Mouse (Mus musculus): Measurements from ENCODE around the gene Itgal. TPM values are rescaled to one million over a fixed set of nuclear protein-coding genes. Genes with fewer than 3 reads are reported as not detected.

Itgal gene
- polyA plus RNA-seq, 1 experiment from 2014 or later: 0.82 TPM

DNA sequence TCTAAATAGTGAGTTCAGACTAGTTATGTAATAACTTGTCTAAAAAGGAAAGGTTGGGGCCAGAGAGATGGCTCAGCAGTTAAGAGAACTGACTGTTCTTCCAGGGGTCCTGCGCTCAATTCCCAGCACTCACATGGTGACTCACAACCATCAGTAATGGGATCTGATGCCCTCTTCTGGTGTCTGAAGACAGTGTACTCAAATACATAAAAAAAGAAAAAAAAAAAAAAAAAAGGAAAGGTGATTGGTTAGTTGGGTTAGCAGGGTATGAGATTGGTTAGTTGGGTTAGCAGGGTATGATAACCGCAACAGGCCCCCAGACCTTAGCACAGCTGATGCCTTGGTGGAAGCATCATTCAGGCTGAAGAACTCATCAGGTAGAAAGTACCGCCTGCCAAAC, 32.5 kb upstream of the Itgal start:
- no peak overlapping the region for H3K4me3 ChIP-seq
- 91% methylated on average over 3 of the region's 3 CpGs for WGBS
- H3K9me3 ChIP-seq: peaks cover 3% of the 10 kb centered on the region; the same call in 1 of the 2 replicates

DNA sequence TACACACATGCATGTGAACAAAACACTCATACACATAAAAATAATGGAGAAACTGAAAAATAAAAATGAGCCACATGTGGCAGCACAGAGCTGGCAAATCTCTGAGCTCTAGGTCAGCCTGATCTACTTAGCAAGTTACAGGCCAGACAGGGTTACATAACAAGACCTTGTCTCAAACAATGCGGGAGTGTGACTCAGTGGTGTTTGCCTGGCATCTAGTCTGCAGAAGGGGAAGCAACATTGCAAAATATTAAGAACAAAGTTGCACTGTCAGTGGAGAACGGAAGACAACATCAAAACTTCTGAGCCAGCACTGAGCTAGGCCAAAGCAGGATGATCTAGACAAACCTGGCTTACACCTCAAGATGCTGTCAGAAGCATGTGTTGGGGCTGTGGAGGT, 25.8 kb upstream of the Itgal start:
- WGBS: 94% methylated on average over 2 of the region's 2 CpGs
- no peak overlapping the region for H3K4me3 ChIP-seq
- H3K27ac ChIP-seq (replicated peaks): no peak overlapping the region
- DNase-seq (ENCODE audit: low spot score): no peak
- peaks cover 14% of the 10 kb centered on the region; the same call in 1 of the 2 replicates for H3K9me3 ChIP-seq
- peaks cover 20% of the 10 kb centered on the region for H3K4me1 ChIP-seq
- no peaks in the 10 kb centered on the region for H3K27me3 ChIP-seq (replicated peaks; ENCODE audit: low read depth, poor library complexity, severe bottlenecking)
- H3K36me3 ChIP-seq (replicated peaks): peaks cover 49% of the 10 kb centered on the region

More for the DNA sequence above, 32.5 kb upstream of the Itgal start:
- Histone ChIP-seq H3K4me1 (peaks cover 18% of the 10 kb centered on the region), H3K36me3 (replicated peaks) (peaks cover 11% of the 10 kb centered on the region), H3K27me3 (replicated peaks; ENCODE audit: low read depth, poor library complexity, severe bottlenecking) (no peaks in the 10 kb centered on the region), H3K27ac (replicated peaks) (no peak overlapping the region)
- no peak for DNase-seq (ENCODE audit: low spot score)

DNA sequence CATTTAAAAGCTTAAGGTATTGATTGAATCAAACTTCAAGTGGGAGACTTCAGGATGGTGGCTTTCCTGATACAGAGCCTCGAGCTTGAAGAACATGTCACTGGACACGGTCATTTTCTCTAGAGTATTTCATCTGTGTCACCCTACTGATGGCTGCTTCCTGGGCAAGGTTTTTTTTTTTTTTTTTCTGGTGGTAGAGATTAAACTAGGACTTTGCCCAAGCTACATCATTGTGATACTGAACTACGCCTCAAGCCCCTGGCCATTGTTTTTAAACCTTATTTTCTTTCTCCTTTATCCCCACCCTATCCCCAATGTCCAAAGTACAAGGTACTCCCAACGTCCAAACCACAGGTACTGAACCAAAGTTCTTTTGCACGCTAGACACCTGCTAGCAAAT, 25.4 kb upstream of the Itgal start:
- Histone ChIP-seq H3K27me3 (replicated peaks; ENCODE audit: low read depth, poor library complexity, severe bottlenecking) (no peaks in the 10 kb centered on the region), H3K4me1 (peaks cover 20% of the 10 kb centered on the region), H3K36me3 (replicated peaks) (peaks cover 49% of the 10 kb centered on the region), H3K4me3 (no peak overlapping the region), H3K27ac (replicated peaks) (no peak overlapping the region), H3K9me3 (peaks cover 14% of the 10 kb centered on the region; the same call in 1 of the 2 replicates)
- 92% methylated on average over 5 of the region's 5 CpGs for WGBS
- no peak for DNase-seq (ENCODE audit: low spot score)

DNA sequence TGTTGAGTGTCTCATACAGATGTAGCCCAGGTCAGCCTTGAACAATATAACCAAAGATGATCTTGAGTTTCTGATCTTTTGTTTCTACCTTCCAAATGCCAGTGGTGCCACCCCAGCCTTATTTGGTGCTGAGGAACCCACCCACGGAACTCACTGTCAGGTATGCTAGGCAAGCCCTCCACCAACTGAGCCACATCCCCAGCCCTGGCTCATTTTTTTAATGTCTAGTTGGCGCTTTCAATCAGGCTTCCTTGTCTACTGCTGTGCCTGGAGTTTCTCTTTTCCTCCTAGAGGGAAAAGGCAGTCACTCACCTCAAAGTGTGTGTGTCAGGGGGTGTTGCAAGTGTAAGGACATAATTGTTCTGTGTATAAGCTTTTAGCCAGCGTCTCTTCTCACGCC, 25.0 kb upstream of the Itgal start:
- Histone ChIP-seq H3K27ac (replicated peaks) (no peak overlapping the region), H3K9me3 (peaks cover 14% of the 10 kb centered on the region; the same call in 1 of the 2 replicates), H3K4me3 (no peak overlapping the region), H3K4me1 (peaks cover 20% of the 10 kb centered on the region), H3K36me3 (replicated peaks) (peaks cover 49% of the 10 kb centered on the region), H3K27me3 (replicated peaks; ENCODE audit: low read depth, poor library complexity, severe bottlenecking) (no peaks in the 10 kb centered on the region)
- DNase-seq (ENCODE audit: low spot score): no peak
- WGBS: 96% methylated on average over 4 of the region's 4 CpGs

DNA sequence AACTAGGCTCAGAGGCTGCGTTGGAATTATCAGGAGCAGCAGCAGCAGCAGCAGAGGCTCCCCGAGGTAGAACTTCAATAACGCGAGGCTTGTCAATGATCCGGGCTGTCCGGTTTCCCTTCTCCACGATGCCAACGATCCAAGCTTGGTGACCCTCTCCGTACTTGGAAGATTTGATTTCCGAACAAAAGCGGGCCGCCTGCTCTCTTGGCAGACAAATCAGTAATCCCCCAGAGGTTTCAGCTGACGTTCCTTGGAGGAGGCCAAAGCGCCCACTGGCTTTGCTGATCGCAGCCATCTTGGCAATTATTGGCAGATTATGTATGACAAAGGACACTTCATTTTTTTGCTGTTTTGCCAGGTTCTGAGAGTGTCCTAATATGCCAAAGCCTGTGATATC, 23.5 kb upstream of the Itgal start:
- H3K27ac ChIP-seq (replicated peaks): no peak overlapping the region
- peaks cover 49% of the 10 kb centered on the region for H3K36me3 ChIP-seq (replicated peaks)
- peaks cover 20% of the 10 kb centered on the region for H3K4me1 ChIP-seq
- WGBS: 97% methylated on average over 15 of the region's 15 CpGs
- no peaks in the 10 kb centered on the region for H3K27me3 ChIP-seq (replicated peaks; ENCODE audit: low read depth, poor library complexity, severe bottlenecking)
- no peak for DNase-seq (ENCODE audit: low spot score)
- H3K4me3 ChIP-seq: peak overlapping the region; percentile 95
- peaks cover 14% of the 10 kb centered on the region; the same call in 1 of the 2 replicates for H3K9me3 ChIP-seq

DNA sequence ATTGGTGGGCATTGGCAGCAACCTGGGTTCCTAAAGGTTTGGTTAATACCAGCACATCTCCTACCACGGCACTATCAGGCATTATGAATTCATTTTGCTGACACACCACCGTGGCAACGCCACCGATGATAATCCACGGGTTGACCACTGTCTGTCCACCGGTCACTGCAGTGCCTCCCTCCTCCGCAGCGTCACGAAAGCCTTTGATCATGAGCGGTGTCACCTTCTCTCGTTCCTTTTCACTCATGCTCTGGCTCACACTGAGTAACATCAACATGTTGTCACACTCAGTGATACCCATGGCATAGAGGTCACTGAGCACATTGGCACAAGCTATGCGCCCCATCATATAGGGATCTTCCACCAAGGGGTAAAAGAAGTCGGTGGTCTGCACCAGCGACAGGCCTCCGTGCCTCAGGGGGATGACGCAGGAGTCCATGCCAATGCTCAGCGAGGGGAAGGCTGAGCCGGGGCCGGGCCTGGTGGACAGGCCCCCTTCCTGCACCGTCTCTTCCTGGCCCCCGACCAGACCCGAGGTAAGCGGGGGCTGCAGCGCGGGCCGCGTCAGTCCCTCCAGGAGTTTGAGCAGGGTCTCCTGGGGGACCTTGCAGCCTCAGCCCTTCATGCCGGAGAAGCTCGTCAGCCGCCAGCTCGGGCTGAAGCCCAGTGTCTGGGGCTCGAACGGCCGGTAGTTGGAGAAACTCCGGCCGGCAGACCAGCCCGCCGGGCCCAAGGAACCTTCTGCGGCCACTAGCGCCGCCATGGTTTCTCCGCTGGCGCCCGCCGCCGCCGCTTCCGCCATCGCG, 22.7 kb upstream of the Itgal start:
- DNase-seq (ENCODE audit: low spot score): no peak
- Histone ChIP-seq H3K27me3 (replicated peaks; ENCODE audit: low read depth, poor library complexity, severe bottlenecking) (no peaks in the 10 kb centered on the region), H3K36me3 (replicated peaks) (peaks cover 47% of the 10 kb centered on the region), H3K4me1 (peaks cover 20% of the 10 kb centered on the region), H3K27ac (replicated peaks) (peak overlapping the region; percentile 93), H3K9me3 (peaks cover 13% of the 10 kb centered on the region; the same call in 1 of the 2 replicates), H3K4me3 (peak overlapping the region; percentile 95)
- 19% methylated on average over 50 of the region's 50 CpGs for WGBS

DNA sequence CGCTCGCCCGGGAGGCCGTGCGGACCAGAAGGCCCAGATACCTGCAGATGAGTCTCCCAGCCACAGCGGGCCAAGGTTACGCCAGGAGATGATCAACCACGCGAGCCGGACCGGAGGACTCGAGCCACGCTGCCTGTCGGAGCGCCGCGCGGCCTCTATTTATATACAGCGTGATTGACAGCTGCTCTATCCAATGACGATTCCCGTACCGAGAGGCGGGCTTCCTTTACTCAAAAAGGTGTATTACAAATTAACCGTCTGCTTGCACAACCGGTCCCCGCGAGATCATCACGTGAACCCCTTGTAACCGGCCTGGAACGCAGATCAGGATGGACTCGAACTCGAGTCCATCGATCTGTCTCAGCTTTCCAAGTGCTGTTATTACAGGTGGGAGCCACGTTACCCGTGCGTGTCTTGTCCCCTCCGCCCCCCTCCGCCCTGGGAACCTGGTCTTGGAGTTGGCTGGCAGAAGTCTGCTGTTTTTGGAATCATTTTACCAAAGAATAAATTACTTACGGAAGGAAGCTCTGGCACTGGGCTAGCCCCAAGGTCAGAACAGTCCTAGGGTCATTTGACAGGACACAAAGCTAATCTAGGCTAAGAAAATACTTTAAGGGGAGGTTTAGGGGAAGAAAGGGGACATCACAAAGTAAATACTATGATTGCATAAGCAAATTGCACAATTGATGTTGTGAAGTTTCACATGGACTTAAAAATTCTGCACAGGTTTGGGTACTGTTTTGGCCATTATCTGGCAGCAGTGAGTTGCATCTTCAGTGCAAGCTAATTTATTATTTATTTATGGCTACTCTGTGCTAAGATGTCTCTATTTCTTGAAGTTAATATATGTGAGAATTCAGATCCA, 21.9 kb upstream of the Itgal start, which contains the start of gene Sephs2:
Gene Sephs2 (minus strand): TSS at position 131 of the 865 bp plus-strand sequence.
- Histone ChIP-seq H3K27ac (replicated peaks) (peak within 1 kb of the TSS; percentile 93), H3K9me3 (peaks cover 7% of the 10 kb centered on the region; the same call in 1 of the 2 replicates), H3K27me3 (replicated peaks; ENCODE audit: low read depth, poor library complexity, severe bottlenecking) (no peaks in the 10 kb centered on the region), H3K4me3 (peak within 1 kb of the TSS; percentile 95), H3K36me3 (replicated peaks) (peaks cover 39% of the 10 kb centered on the region), H3K4me1 (peaks cover 27% of the 10 kb centered on the region)
- 3% methylated on average over 39 of the region's 39 CpGs for WGBS
- DNase-seq (ENCODE audit: low spot score): peak; percentile 92

DNA sequence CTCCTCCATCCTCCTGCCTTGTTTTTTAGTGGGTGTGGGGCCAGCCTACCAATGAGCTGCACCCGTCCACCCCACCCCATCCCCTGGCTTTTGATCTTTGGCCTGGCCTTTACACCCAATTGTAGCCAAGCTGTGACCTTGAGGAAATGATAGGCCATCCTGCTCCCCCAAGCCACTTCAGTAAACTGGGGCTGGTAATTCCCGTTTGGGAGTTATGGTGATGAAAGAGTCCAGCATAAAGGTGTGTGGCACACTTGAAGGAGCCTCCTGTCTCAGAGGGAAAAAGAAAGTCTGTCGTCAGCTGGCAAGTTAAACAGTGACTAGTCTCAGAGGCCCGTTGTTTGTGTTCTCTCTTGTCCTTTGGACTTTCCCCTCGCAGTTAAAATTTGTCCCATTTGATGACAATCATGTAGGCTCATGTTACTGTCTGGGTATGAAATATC, 19.5 kb upstream of the Itgal start:
- peaks cover 27% of the 10 kb centered on the region for H3K4me1 ChIP-seq
- no peaks in the 10 kb centered on the region for H3K27me3 ChIP-seq (replicated peaks; ENCODE audit: low read depth, poor library complexity, severe bottlenecking)
- H3K4me3 ChIP-seq: no peak overlapping the region
- H3K27ac ChIP-seq (replicated peaks): no peak overlapping the region
- H3K9me3 ChIP-seq: peaks cover 7% of the 10 kb centered on the region; the same call in 1 of the 2 replicates
- H3K36me3 ChIP-seq (replicated peaks): peaks cover 15% of the 10 kb centered on the region
- no peak for DNase-seq (ENCODE audit: low spot score)
- WGBS: 65% methylated on average over 5 of the region's 5 CpGs

DNA sequence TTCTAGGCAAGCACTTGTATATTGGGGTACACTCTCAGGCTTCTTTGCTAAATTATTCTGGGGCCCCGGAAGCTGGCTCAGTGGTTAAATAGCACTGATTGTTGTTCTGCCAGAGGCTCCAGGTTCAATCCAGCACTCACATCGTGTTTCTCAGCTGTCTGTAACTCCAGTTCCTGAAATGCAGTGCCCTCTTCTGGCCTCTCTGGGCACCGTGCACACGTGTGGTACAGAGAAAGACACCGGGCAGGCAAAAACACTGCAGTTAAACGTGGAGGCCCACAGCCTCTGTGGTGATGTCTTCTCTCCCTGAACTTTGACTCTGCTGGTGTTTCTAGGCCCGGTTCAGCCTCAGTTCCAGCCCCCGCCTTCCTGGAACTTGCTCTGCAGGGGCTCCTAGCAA, 17.7 kb upstream of the Itgal start:
- Histone ChIP-seq H3K27me3 (replicated peaks; ENCODE audit: low read depth, poor library complexity, severe bottlenecking) (no peaks in the 10 kb centered on the region), H3K27ac (replicated peaks) (peak overlapping the region; percentile 40; the same call in 1 of the 2 replicates), H3K9me3 (no peaks in the 10 kb centered on the region), H3K4me1 (peaks cover 17% of the 10 kb centered on the region), H3K4me3 (no peak overlapping the region), H3K36me3 (replicated peaks) (no peaks in the 10 kb centered on the region)
- 23% methylated on average over 8 of the region's 8 CpGs for WGBS
- peak; percentile 54 for DNase-seq (ENCODE audit: low spot score)

DNA sequence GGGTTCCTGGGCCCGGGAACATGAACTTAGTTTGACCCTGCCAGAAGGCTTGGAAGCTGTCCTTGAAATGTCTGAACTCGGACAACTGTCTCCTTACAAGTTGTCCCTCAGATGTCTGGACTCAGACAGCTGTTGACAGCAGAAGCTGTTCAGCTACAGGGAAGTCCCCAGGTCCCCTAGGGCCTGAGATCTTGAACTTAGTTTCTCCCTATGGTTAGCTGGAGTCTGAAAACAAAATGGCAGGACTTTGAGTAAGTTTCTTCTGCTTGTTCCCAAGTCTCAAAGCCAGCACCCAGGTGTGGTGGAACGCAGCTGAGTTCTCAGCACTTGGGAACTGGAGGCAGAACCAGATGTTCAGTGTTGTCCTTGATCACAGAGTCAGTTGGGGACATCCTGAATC, 16.0 kb upstream of the Itgal start:
- 74% methylated on average over 3 of the region's 3 CpGs for WGBS

DNA sequence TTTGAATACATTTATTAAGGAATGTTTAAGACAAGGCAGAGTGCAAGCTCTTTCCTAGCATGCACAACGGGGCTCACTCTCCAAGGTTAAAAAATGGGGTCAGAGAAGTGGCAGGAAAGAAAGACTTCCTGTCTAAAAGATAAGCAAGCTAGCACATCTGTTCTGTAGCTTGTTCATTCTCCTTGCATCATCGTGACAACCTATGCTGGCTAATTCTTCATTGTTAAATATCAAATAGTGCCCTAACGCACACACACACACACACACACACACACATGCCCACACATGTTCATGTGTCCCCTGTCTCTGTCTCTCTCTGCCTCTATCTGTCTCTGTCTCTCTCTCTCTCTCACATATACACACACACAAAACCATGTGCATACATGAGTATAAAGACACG, 14.9 kb upstream of the Itgal start:
- no peak overlapping the region for H3K27ac ChIP-seq (replicated peaks)
- H3K27me3 ChIP-seq (replicated peaks; ENCODE audit: low read depth, poor library complexity, severe bottlenecking): no peaks in the 10 kb centered on the region
- no peaks in the 10 kb centered on the region for H3K9me3 ChIP-seq
- no peak overlapping the region for H3K4me3 ChIP-seq
- H3K4me1 ChIP-seq: peaks cover 8% of the 10 kb centered on the region; the same call in 1 of the 2 replicates
- DNase-seq (ENCODE audit: low spot score): no peak
- WGBS: 76% methylated on average over 4 of the region's 4 CpGs
- no peaks in the 10 kb centered on the region for H3K36me3 ChIP-seq (replicated peaks)

More for the DNA sequence above, 16.0 kb upstream of the Itgal start:
- Histone ChIP-seq H3K9me3 (no peaks in the 10 kb centered on the region), H3K27ac (replicated peaks) (no peak overlapping the region), H3K4me1 (peaks cover 8% of the 10 kb centered on the region; the same call in 1 of the 2 replicates), H3K27me3 (replicated peaks; ENCODE audit: low read depth, poor library complexity, severe bottlenecking) (no peaks in the 10 kb centered on the region), H3K4me3 (no peak overlapping the region), H3K36me3 (replicated peaks) (no peaks in the 10 kb centered on the region)
- DNase-seq (ENCODE audit: low spot score): no peak

DNA sequence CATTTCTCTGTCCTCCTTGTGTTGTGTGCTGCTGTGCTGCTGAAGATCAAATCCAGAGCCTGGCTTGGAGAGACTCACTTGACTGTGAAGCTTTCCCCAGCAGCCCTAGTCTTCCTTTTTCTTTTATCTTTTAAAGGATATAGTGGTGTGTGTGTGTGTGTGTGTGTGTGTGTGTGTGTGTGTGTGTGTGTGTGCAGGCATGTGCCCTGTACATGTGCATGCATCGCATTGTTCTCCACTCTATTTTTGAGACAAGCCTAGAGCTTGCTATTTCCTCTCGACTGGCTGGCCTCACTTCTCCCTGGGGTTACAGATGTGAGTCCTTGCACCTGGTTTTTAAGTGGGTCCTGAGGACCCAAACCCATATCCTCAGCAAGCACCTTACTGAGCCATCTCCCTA, 13.9 kb upstream of the Itgal start:
- no peaks in the 10 kb centered on the region for H3K27me3 ChIP-seq (replicated peaks; ENCODE audit: low read depth, poor library complexity, severe bottlenecking)
- no peak overlapping the region for H3K4me3 ChIP-seq
- 90% methylated on average over 2 of the region's 2 CpGs for WGBS
- H3K27ac ChIP-seq (replicated peaks): no peak overlapping the region
- H3K36me3 ChIP-seq (replicated peaks): no peaks in the 10 kb centered on the region
- peaks cover 8% of the 10 kb centered on the region; the same call in 1 of the 2 replicates for H3K4me1 ChIP-seq
- DNase-seq (ENCODE audit: low spot score): no peak
- peaks cover 2% of the 10 kb centered on the region; the same call in 1 of the 2 replicates for H3K9me3 ChIP-seq
